Mouse (Mus musculus): Measurements from ENCODE around the gene Cfap100. TPM values are rescaled to one million over a fixed set of nuclear protein-coding genes. Genes with fewer than 3 reads are reported as not detected.

The Cfap100 gene
- 10 to 100 TPM; 12.1 to 18.5 (median 13.7) TPM for total RNA-seq (2022)

- DNase-seq (ENCODE audit: low spot score in 2 of 2), result peak; percentile 72 to 75
These were observed at the start of gene Cfap100 for GRCm38 (mm10) chr6:90428380-90428974. TSS of gene Cfap100 (minus strand) at chr6:90428797.

GRCm38 (mm10) chr6:90476941-90477518 lies 48.4 kb upstream of the Cfap100 start:
- no peak for DNase-seq (ENCODE audit: low spot score in 2 of 2)

- no peak for DNase-seq (ENCODE audit: low spot score in 2 of 2)
These were observed 47.2 kb upstream of the Cfap100 start for GRCm38 (mm10) chr6:90475854-90476212.

GRCm38 (mm10) chr6:90475176-90475853 lies 46.7 kb upstream of the Cfap100 start:
- no peak for DNase-seq (ENCODE audit: low spot score in 2 of 2)

- no peak for DNase-seq (ENCODE audit: low spot score in 2 of 2)
These were observed 45.8 kb upstream of the Cfap100 start for GRCm38 (mm10) chr6:90474361-90474750.

- no peak for DNase-seq (ENCODE audit: low spot score in 2 of 2)
These were observed 45.2 kb upstream of the Cfap100 start for GRCm38 (mm10) chr6:90473630-90474360.

GRCm38 (mm10) chr6:90472697-90473096 lies 44.1 kb upstream of the Cfap100 start:
- DNase-seq (ENCODE audit: low spot score in 2 of 2), result no peak

GRCm38 (mm10) chr6:90472079-90472478 lies 43.5 kb upstream of the Cfap100 start:
- DNase-seq (ENCODE audit: low spot score in 2 of 2), result no peak

GRCm38 (mm10) chr6:90470947-90471541 lies 42.4 kb upstream of the Cfap100 start:
- peak; percentile 59 to 77 for DNase-seq (ENCODE audit: low spot score in 2 of 2)

GRCm38 (mm10) chr6:90470255-90470654 lies 41.7 kb upstream of the Cfap100 start:
- no peak for DNase-seq (ENCODE audit: low spot score in 2 of 2)

GRCm38 (mm10) chr6:90469041-90469440 lies 40.4 kb upstream of the Cfap100 start:
- DNase-seq (ENCODE audit: low spot score in 2 of 2), result no peak

- no peak for DNase-seq (ENCODE audit: low spot score in 2 of 2)
These were observed 39.6 kb upstream of the Cfap100 start for GRCm38 (mm10) chr6:90468216-90468615.

- no peak for DNase-seq (ENCODE audit: low spot score in 2 of 2)
These were observed 38.3 kb upstream of the Cfap100 start for GRCm38 (mm10) chr6:90466847-90467410.

- no peak for DNase-seq (ENCODE audit: low spot score in 2 of 2)
These were observed 37.5 kb upstream of the Cfap100 start for GRCm38 (mm10) chr6:90466079-90466478.

- DNase-seq (ENCODE audit: low spot score in 2 of 2), result no peak
These were observed 36.5 kb upstream of the Cfap100 start for GRCm38 (mm10) chr6:90465028-90465640.

GRCm38 (mm10) chr6:90463890-90464421 lies 35.4 kb upstream of the Cfap100 start:
- DNase-seq (ENCODE audit: low spot score in 2 of 2), result no peak

- peak; percentile 92 to 93 for DNase-seq (ENCODE audit: low spot score in 2 of 2)
These were observed 34.7 kb upstream of the Cfap100 start for GRCm38 (mm10) chr6:90463228-90463862.

- peak; percentile 44 to 50 for DNase-seq (ENCODE audit: low spot score in 2 of 2)
These were observed 34.2 kb upstream of the Cfap100 start for GRCm38 (mm10) chr6:90462841-90463227.

- peak; percentile 73 to 83 for DNase-seq (ENCODE audit: low spot score in 2 of 2)
These were observed 33.6 kb upstream of the Cfap100 start, which contains the start of gene Klf15 for GRCm38 (mm10) chr6:90462181-90462706. TSS of gene Klf15 (plus strand) at chr6:90462576.

- DNase-seq (ENCODE audit: low spot score in 2 of 2), result no peak
These were observed 33.2 kb upstream of the Cfap100 start for GRCm38 (mm10) chr6:90461771-90462170.
